Mouse (Mus musculus): ENCODE measurements around the gene Dlgap1. TPM values are rescaled to one million over a fixed set of nuclear protein-coding genes. Genes with fewer than 3 reads are reported as not detected.

The Dlgap1 gene
- polyA plus RNA-seq, 1 experiment from 2014 or later, result 34.9 TPM

GRCm38 (mm10) chr17:70455036-70455435 is 486.2 kb downstream of the Dlgap1 start:
- no peaks in the 10 kb centered on the region for H3K4me1 ChIP-seq (replicated peaks; ENCODE audit: control insufficient read depth, insufficient read depth, low read length)
- H3K4me2 ChIP-seq (replicated peaks), result no peak overlapping the region
- 94% methylated on average over 7 of the region's 7 CpGs for WGBS
- no peaks in the 10 kb centered on the region for H3K36me3 ChIP-seq (replicated peaks; ENCODE audit: control insufficient read depth, insufficient read depth)
- no peak overlapping the region for H3K9ac ChIP-seq
- H3K9me3 ChIP-seq (ENCODE audit: control insufficient read depth, low read length), result no peaks in the 10 kb centered on the region
- no peak overlapping the region for H3K4me3 ChIP-seq (replicated peaks; ENCODE audit: low read length)
- ATAC-seq (ENCODE audit: low FRiP score) (no peak), DNase-seq (ENCODE audit: low spot score) (no peak)
- H3K27ac ChIP-seq, result no peak overlapping the region
- no peaks in the 10 kb centered on the region for H3K27me3 ChIP-seq (ENCODE audit: control insufficient read depth, insufficient read depth, low read length)

GRCm38 (mm10) chr17:70457103-70457502 is 488.2 kb downstream of the Dlgap1 start:
- H3K36me3 ChIP-seq (replicated peaks; ENCODE audit: control insufficient read depth, insufficient read depth), result no peaks in the 10 kb centered on the region
- H3K4me1 ChIP-seq (replicated peaks; ENCODE audit: control insufficient read depth, insufficient read depth, low read length), result no peaks in the 10 kb centered on the region
- H3K27me3 ChIP-seq (ENCODE audit: control insufficient read depth, insufficient read depth, low read length), result no peaks in the 10 kb centered on the region
- DNase-seq (ENCODE audit: low spot score) (no peak), ATAC-seq (ENCODE audit: low FRiP score) (no peak)
- H3K9me3 ChIP-seq (ENCODE audit: control insufficient read depth, low read length), result no peaks in the 10 kb centered on the region
- no peak overlapping the region for H3K4me2 ChIP-seq (replicated peaks)
- no peak overlapping the region for H3K9ac ChIP-seq
- no peak overlapping the region for H3K27ac ChIP-seq
- WGBS, result 72% methylated on average over 1 of the region's 1 CpGs
- no peak overlapping the region for H3K4me3 ChIP-seq (replicated peaks; ENCODE audit: low read length)

DNA sequence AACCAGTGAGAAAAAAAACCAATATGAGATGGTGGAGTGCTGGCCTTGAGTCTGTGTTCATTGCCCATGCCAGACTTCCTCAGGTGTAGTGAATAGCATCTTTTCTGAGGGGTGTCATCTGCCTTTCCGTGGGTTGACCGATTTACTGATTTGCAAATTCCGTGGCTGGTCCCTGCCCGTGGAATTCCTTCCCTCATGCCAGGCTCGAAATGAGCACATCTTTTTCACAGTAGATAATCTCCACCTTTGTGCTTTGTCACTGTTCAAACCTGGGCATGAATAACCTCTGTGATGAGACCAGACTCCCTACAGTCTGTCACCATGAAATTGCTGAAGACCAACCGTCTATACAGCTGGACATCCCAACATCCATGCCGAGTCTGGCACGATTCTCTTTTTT is 493.4 kb downstream of the Dlgap1 start:
- Histone ChIP-seq H3K36me3 (replicated peaks; ENCODE audit: control insufficient read depth, insufficient read depth) (no peaks in the 10 kb centered on the region), H3K4me3 (replicated peaks; ENCODE audit: low read length) (no peak overlapping the region), H3K27ac (no peak overlapping the region), H3K4me1 (replicated peaks; ENCODE audit: control insufficient read depth, insufficient read depth, low read length) (no peaks in the 10 kb centered on the region), H3K27me3 (ENCODE audit: control insufficient read depth, insufficient read depth, low read length) (no peaks in the 10 kb centered on the region), H3K9ac (no peak overlapping the region), H3K4me2 (replicated peaks) (no peak overlapping the region), H3K9me3 (ENCODE audit: control insufficient read depth, low read length) (no peaks in the 10 kb centered on the region)
- DNase-seq (ENCODE audit: low spot score) (no peak), ATAC-seq (ENCODE audit: low FRiP score) (no peak)
- WGBS, result 85% methylated on average over 8 of the region's 8 CpGs

DNA sequence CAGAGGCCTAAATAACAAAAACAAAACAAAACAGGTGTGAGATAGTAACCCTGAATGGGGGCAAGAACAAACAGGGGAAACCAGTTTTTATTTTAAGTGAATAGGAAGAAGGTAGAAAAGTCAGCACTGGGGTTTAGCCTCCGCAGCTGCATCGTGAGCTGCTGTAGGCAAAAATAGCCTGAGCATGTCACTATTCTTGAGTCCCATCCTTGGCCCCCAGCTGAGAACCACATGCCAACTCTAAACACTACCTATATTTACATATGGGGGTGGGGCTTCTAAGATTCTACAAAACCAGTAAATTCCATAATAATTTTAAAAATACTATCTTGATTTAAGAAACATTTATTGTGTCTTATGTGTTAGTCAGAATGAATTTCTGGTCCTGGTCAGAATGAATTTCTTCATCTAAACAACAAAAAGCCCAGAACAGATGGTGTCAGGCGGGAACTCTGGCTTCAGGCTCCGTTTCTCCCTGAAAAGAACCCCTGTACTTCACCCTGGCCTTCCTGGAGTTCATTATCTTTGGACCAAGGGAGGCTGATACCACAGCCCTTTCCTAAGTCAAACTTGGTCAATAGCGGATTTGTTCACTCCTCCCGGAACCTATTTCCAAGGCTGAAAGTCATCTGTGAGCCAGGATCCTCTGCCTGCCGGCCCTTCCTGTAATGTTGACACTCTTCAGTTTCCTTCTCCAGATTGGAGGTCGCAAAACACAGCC is 494.1 kb downstream of the Dlgap1 start:
- Histone ChIP-seq H3K4me2 (replicated peaks) (no peak overlapping the region), H3K9me3 (ENCODE audit: control insufficient read depth, low read length) (no peaks in the 10 kb centered on the region), H3K27ac (no peak overlapping the region), H3K9ac (no peak overlapping the region), H3K4me1 (replicated peaks; ENCODE audit: control insufficient read depth, insufficient read depth, low read length) (no peaks in the 10 kb centered on the region), H3K4me3 (replicated peaks; ENCODE audit: low read length) (no peak overlapping the region), H3K36me3 (replicated peaks; ENCODE audit: control insufficient read depth, insufficient read depth) (no peaks in the 10 kb centered on the region), H3K27me3 (ENCODE audit: control insufficient read depth, insufficient read depth, low read length) (no peaks in the 10 kb centered on the region)
- WGBS, result 76% methylated on average over 8 of the region's 8 CpGs
- ATAC-seq (ENCODE audit: low FRiP score), result no peak
- no peak for DNase-seq (ENCODE audit: low spot score)

DNA sequence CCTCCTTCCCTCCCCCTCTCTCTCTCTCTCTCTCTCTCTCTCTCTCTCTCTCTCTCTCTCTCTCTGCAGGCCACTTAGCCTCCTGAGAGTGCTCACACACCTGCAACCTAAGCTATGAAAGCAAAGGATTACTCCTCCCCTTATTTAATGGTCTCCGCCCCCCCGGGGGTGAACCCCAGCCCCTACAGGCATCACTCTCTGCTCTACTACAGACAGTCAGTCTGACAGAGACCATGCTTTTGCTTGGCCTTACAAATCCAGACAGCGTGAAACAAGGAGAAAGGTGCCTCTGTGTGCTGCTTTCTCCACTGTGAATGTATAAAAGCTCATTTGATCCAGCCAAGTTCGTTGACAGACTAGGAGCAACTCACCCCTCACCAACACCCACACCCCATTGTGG is 497.5 kb downstream of the Dlgap1 start:
- ATAC-seq (ENCODE audit: low FRiP score) (no peak), DNase-seq (ENCODE audit: low spot score) (no peak)
- Histone ChIP-seq H3K4me1 (replicated peaks; ENCODE audit: control insufficient read depth, insufficient read depth, low read length) (no peaks in the 10 kb centered on the region), H3K9me3 (ENCODE audit: control insufficient read depth, low read length) (no peaks in the 10 kb centered on the region), H3K4me3 (replicated peaks; ENCODE audit: low read length) (no peak overlapping the region), H3K27me3 (ENCODE audit: control insufficient read depth, insufficient read depth, low read length) (no peaks in the 10 kb centered on the region), H3K9ac (no peak overlapping the region), H3K36me3 (replicated peaks; ENCODE audit: control insufficient read depth, insufficient read depth) (no peaks in the 10 kb centered on the region), H3K27ac (no peak overlapping the region), H3K4me2 (replicated peaks) (no peak overlapping the region)
- 42% methylated on average over 4 of the region's 4 CpGs for WGBS

DNA sequence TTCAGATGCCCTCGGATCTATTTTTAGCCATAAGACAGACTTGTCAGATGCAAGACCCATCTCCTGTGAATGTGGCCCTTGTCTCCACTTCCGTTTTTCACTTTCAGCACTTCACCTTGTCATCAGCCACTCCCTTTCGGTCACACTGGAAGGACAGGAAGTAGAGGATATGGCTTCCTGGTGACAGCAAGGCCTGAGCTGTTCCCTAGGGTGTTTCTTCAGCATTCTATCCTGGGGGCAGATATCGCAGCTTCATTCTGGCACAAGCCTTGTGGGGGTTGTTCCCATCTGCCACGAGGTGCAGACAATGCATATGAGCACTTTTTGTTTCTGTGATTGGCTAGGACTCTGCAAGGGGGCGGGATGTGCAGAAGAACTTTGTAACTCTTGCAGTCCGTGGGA is 502.1 kb downstream of the Dlgap1 start:
- Histone ChIP-seq H3K9me3 (ENCODE audit: control insufficient read depth, low read length) (no peaks in the 10 kb centered on the region), H3K27me3 (ENCODE audit: control insufficient read depth, insufficient read depth, low read length) (no peaks in the 10 kb centered on the region)
- 84% methylated on average over 7 of the region's 7 CpGs for WGBS

DNA sequence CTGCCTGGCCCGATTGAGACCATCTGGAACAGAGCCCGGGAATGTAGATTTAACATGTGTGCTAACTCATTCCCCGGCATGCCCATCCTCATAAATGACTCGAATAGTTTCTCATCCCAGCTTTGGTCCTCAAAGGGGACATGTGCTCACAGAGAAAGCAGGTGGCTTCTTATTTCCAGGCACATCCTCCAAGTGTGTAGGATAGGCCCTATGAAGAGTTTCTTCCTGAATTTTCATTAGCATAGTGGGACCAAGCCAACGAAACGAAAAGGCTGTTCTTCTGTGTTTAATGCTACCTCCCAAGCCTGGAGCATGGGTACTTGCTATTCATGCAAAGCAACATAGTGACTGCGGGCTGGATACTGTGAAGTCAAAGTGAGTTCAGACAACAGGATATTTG is 503.3 kb downstream of the Dlgap1 start:
- H3K9me3 ChIP-seq (ENCODE audit: control insufficient read depth, low read length), result no peaks in the 10 kb centered on the region
- 84% methylated on average over 7 of the region's 7 CpGs for WGBS
- H3K4me3 ChIP-seq (replicated peaks; ENCODE audit: low read length), result no peak overlapping the region
- no peak overlapping the region for H3K27ac ChIP-seq
- H3K9ac ChIP-seq, result no peak overlapping the region
- H3K36me3 ChIP-seq (replicated peaks; ENCODE audit: control insufficient read depth, insufficient read depth), result no peaks in the 10 kb centered on the region
- no peaks in the 10 kb centered on the region for H3K4me1 ChIP-seq (replicated peaks; ENCODE audit: control insufficient read depth, insufficient read depth, low read length)
- no peak overlapping the region for H3K4me2 ChIP-seq (replicated peaks)
- DNase-seq (ENCODE audit: low spot score), result no peak
- H3K27me3 ChIP-seq (ENCODE audit: control insufficient read depth, insufficient read depth, low read length), result no peaks in the 10 kb centered on the region
- ATAC-seq (ENCODE audit: low FRiP score), result no peak

More for the DNA sequence above, 502.1 kb downstream of the Dlgap1 start:
- Histone ChIP-seq H3K27ac (no peak overlapping the region), H3K4me3 (replicated peaks; ENCODE audit: low read length) (no peak overlapping the region), H3K4me1 (replicated peaks; ENCODE audit: control insufficient read depth, insufficient read depth, low read length) (no peaks in the 10 kb centered on the region), H3K4me2 (replicated peaks) (no peak overlapping the region), H3K36me3 (replicated peaks; ENCODE audit: control insufficient read depth, insufficient read depth) (no peaks in the 10 kb centered on the region), H3K9ac (no peak overlapping the region)
- DNase-seq (ENCODE audit: low spot score), result no peak
- ATAC-seq (ENCODE audit: low FRiP score), result no peak

DNA sequence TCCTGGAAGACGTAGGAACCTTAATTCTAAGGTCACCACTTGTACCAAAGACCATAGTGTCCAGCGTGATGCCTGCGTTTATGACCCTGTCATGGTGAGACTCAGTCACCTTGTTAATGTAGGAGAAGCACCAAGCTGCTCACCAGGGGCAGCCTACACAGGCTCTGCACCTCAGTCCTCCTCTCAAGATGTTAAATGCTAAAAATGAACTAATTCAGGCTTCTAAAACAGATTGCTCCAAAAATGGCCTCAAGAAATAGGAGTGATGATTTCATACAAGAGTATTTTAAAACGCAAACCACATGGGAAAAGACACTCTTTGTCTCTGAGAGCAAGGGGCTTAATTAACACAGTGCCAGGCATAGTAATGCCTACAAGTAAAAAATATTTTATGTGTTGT is 505.0 kb downstream of the Dlgap1 start:
- Histone ChIP-seq H3K36me3 (replicated peaks; ENCODE audit: control insufficient read depth, insufficient read depth) (no peaks in the 10 kb centered on the region), H3K4me2 (replicated peaks) (no peak overlapping the region), H3K27ac (no peak overlapping the region), H3K27me3 (ENCODE audit: control insufficient read depth, insufficient read depth, low read length) (no peaks in the 10 kb centered on the region), H3K4me3 (replicated peaks; ENCODE audit: low read length) (no peak overlapping the region), H3K9me3 (ENCODE audit: control insufficient read depth, low read length) (no peaks in the 10 kb centered on the region), H3K9ac (no peak overlapping the region), H3K4me1 (replicated peaks; ENCODE audit: control insufficient read depth, insufficient read depth, low read length) (no peaks in the 10 kb centered on the region)
- DNase-seq (ENCODE audit: low spot score) (no peak), ATAC-seq (ENCODE audit: low FRiP score) (no peak)
- WGBS, result 91% methylated on average over 4 of the region's 4 CpGs

DNA sequence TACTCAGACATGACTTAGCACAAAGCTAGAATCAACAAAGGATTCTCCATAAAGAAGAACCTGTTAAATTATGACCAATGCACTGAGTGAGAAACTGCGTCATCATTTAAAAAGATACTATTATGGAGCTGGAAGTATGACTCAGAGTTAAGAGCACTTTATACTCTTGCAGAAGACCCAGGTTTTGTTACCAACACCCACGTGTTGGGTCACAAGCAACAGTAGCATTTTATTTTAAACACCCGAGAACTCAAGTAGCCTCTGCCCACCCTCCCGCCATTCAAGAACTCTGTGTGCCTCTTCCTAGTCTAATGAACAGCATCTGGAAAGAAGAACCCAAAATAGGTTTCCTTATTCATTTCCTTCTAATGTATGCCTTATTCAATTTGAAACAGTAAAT is 514.8 kb downstream of the Dlgap1 start:
- Histone ChIP-seq H3K4me1 (replicated peaks; ENCODE audit: control insufficient read depth, insufficient read depth, low read length) (no peaks in the 10 kb centered on the region), H3K9ac (no peak overlapping the region), H3K36me3 (replicated peaks; ENCODE audit: control insufficient read depth, insufficient read depth) (no peaks in the 10 kb centered on the region), H3K4me2 (replicated peaks) (no peak overlapping the region), H3K27ac (no peak overlapping the region), H3K27me3 (ENCODE audit: control insufficient read depth, insufficient read depth, low read length) (no peaks in the 10 kb centered on the region), H3K9me3 (ENCODE audit: control insufficient read depth, low read length) (no peaks in the 10 kb centered on the region), H3K4me3 (replicated peaks; ENCODE audit: low read length) (no peak overlapping the region)
- WGBS, result 90% methylated on average over 4 of the region's 4 CpGs
- DNase-seq (ENCODE audit: low spot score) (no peak), ATAC-seq (ENCODE audit: low FRiP score) (no peak)

GRCm38 (mm10) chr17:70485668-70486067 is 516.8 kb downstream of the Dlgap1 start:
- Histone ChIP-seq H3K4me2 (replicated peaks) (no peak overlapping the region), H3K27ac (no peak overlapping the region), H3K4me3 (replicated peaks; ENCODE audit: low read length) (no peak overlapping the region), H3K4me1 (replicated peaks; ENCODE audit: control insufficient read depth, insufficient read depth, low read length) (no peaks in the 10 kb centered on the region), H3K9me3 (ENCODE audit: control insufficient read depth, low read length) (no peaks in the 10 kb centered on the region), H3K9ac (no peak overlapping the region), H3K36me3 (replicated peaks; ENCODE audit: control insufficient read depth, insufficient read depth) (no peaks in the 10 kb centered on the region), H3K27me3 (ENCODE audit: control insufficient read depth, insufficient read depth, low read length) (no peaks in the 10 kb centered on the region)
- 88% methylated on average over 4 of the region's 4 CpGs for WGBS
- DNase-seq (ENCODE audit: low spot score), result no peak
- no peak for ATAC-seq (ENCODE audit: low FRiP score)
